Mouse (Mus musculus): ENCODE data around the gene Ptprg.

- no peak for TF ChIP-seq SIN3A (IDR thresholded peaks at IDR 0.05; ENCODE audit: low read length)
- TF ChIP-seq HCFC1 (IDR thresholded peaks at IDR 0.05; ENCODE audit: low read depth, low read length): no peak
- TF ChIP-seq KAT2A (conservative IDR thresholded peaks at IDR 0.05; ENCODE audit: low read depth, low read length): no peak
- TF ChIP-seq EP300 (IDR thresholded peaks at IDR 0.05; ENCODE audit: low read depth in 1 of 2, low read length in 2 of 2): no peak
- TF ChIP-seq POLR2A (IDR thresholded peaks at IDR 0.05; ENCODE audit: control insufficient read depth in 1 of 2, insufficient read depth in 1 of 2, low read depth in 1 of 2, low read length in 2 of 2, poor library complexity in 1 of 2): no peak
- TF ChIP-seq E2F4 (IDR thresholded peaks at IDR 0.05; ENCODE audit: borderline replicate concordance, low read depth, low read length): no peak
- TF ChIP-seq MAZ (IDR thresholded peaks at IDR 0.05; ENCODE audit: low read depth, low read length): no peak
- TF ChIP-seq UBTF (IDR thresholded peaks at IDR 0.05; ENCODE audit: borderline replicate concordance, insufficient read depth, low read depth, low read length): no peak
- no peak for TF ChIP-seq CTCF (IDR thresholded peaks at IDR 0.05 in 2 of 3, conservative IDR thresholded peaks at IDR 0.05 in 1 of 3; ENCODE audit: control insufficient read depth in 1 of 3, insufficient read depth in 1 of 3, low read depth in 2 of 3, low read length in 3 of 3, poor library complexity in 1 of 3, severe bottlenecking in 1 of 3)
These were observed 559.2 kb downstream of the Ptprg start for GRCm38 (mm10) chr14:12112548-12113011.
